Mouse (Mus musculus): ENCODE results near the gene Dtl. TPM values are rescaled to one million over a fixed set of nuclear protein-coding genes. Genes with fewer than 3 reads are reported as not detected.

Gene Dtl
- polyA plus RNA-seq, 1 experiment, result 13.7 TPM

GRCm38 (mm10) chr1:191498271-191498955 lies 76.9 kb downstream of the Dtl start:
- TF ChIP-seq POLR2A (IDR thresholded peaks at IDR 0.05; ENCODE audit: control insufficient read depth, extremely low read depth, insufficient read depth, low read length, poor library complexity), result no peak
- TF ChIP-seq CTCF (IDR thresholded peaks at IDR 0.05; ENCODE audit: borderline replicate concordance, control insufficient read depth, extremely low read depth, insufficient read depth, low read length, poor library complexity), result no peak
- Histone ChIP-seq H3K4me3 (ENCODE audit: control insufficient read depth, insufficient read depth, low read length) (no peak overlapping the region), H3K27me3 (ENCODE audit: control insufficient read depth, insufficient read depth, low read length) (no peaks in the 10 kb centered on the region), H3K27ac (ENCODE audit: control insufficient read depth, insufficient read depth, low read length) (no peak overlapping the region), H3K36me3 (ENCODE audit: control insufficient read depth, insufficient read depth, low read length) (no peaks in the 10 kb centered on the region), H3K4me1 (replicated peaks; ENCODE audit: control insufficient read depth, insufficient read depth, low read length) (peaks cover 34% of the 10 kb centered on the region)
- no peak for DNase-seq
- WGBS, result 80% methylated on average over 14 of the region's 14 CpGs

GRCm38 (mm10) chr1:191496676-191497075 lies 78.7 kb downstream of the Dtl start:
- Histone ChIP-seq H3K4me3 (ENCODE audit: control insufficient read depth, insufficient read depth, low read length) (no peak overlapping the region), H3K27ac (ENCODE audit: control insufficient read depth, insufficient read depth, low read length) (no peak overlapping the region), H3K36me3 (ENCODE audit: control insufficient read depth, insufficient read depth, low read length) (no peaks in the 10 kb centered on the region), H3K27me3 (ENCODE audit: control insufficient read depth, insufficient read depth, low read length) (no peaks in the 10 kb centered on the region), H3K4me1 (replicated peaks; ENCODE audit: control insufficient read depth, insufficient read depth, low read length) (peaks cover 34% of the 10 kb centered on the region)
- TF ChIP-seq CTCF (IDR thresholded peaks at IDR 0.05; ENCODE audit: borderline replicate concordance, control insufficient read depth, extremely low read depth, insufficient read depth, low read length, poor library complexity), result no peak
- no peak for TF ChIP-seq POLR2A (IDR thresholded peaks at IDR 0.05; ENCODE audit: control insufficient read depth, extremely low read depth, insufficient read depth, low read length, poor library complexity)
- no peak for DNase-seq
- 97% methylated on average over 1 of the region's 1 CpGs for WGBS

GRCm38 (mm10) chr1:191495051-191495467 lies 80.3 kb downstream of the Dtl start:
- Histone ChIP-seq H3K27me3 (ENCODE audit: control insufficient read depth, insufficient read depth, low read length) (no peaks in the 10 kb centered on the region), H3K36me3 (ENCODE audit: control insufficient read depth, insufficient read depth, low read length) (no peaks in the 10 kb centered on the region), H3K27ac (ENCODE audit: control insufficient read depth, insufficient read depth, low read length) (no peak overlapping the region), H3K4me1 (replicated peaks; ENCODE audit: control insufficient read depth, insufficient read depth, low read length) (peaks cover 32% of the 10 kb centered on the region), H3K4me3 (ENCODE audit: control insufficient read depth, insufficient read depth, low read length) (no peak overlapping the region)
- no peak for TF ChIP-seq CTCF (IDR thresholded peaks at IDR 0.05; ENCODE audit: borderline replicate concordance, control insufficient read depth, extremely low read depth, insufficient read depth, low read length, poor library complexity)
- no peak for DNase-seq
- 84% methylated on average over 10 of the region's 10 CpGs for WGBS

- WGBS, result 86% methylated on average over 2 of the region's 2 CpGs
- DNase-seq, result no peak
- peaks cover 27% of the 10 kb centered on the region for H3K4me1 ChIP-seq (replicated peaks; ENCODE audit: control insufficient read depth, insufficient read depth, low read length)
- H3K27me3 ChIP-seq (ENCODE audit: control insufficient read depth, insufficient read depth, low read length), result no peaks in the 10 kb centered on the region
- H3K36me3 ChIP-seq (ENCODE audit: control insufficient read depth, insufficient read depth, low read length), result no peaks in the 10 kb centered on the region
- no peak overlapping the region for H3K4me3 ChIP-seq (ENCODE audit: control insufficient read depth, insufficient read depth, low read length)
- no peak overlapping the region for H3K27ac ChIP-seq (ENCODE audit: control insufficient read depth, insufficient read depth, low read length)
- TF ChIP-seq CTCF (IDR thresholded peaks at IDR 0.05; ENCODE audit: borderline replicate concordance, control insufficient read depth, extremely low read depth, insufficient read depth, low read length, poor library complexity) (no peak), POLR2A (IDR thresholded peaks at IDR 0.05; ENCODE audit: control insufficient read depth, extremely low read depth, insufficient read depth, low read length, poor library complexity) (no peak)
Observed at GRCm38 (mm10) chr1:191494303-191494655, 81.1 kb downstream of the Dtl start.

- peaks cover 26% of the 10 kb centered on the region for H3K4me1 ChIP-seq (replicated peaks; ENCODE audit: control insufficient read depth, insufficient read depth, low read length)
- TF ChIP-seq CTCF (IDR thresholded peaks at IDR 0.05; ENCODE audit: borderline replicate concordance, control insufficient read depth, extremely low read depth, insufficient read depth, low read length, poor library complexity) (no peak), POLR2A (IDR thresholded peaks at IDR 0.05; ENCODE audit: control insufficient read depth, extremely low read depth, insufficient read depth, low read length, poor library complexity) (no peak)
- DNase-seq, result no peak
- no peaks in the 10 kb centered on the region for H3K27me3 ChIP-seq (ENCODE audit: control insufficient read depth, insufficient read depth, low read length)
- H3K36me3 ChIP-seq (ENCODE audit: control insufficient read depth, insufficient read depth, low read length), result no peaks in the 10 kb centered on the region
- WGBS, result 65% methylated on average over 13 of the region's 13 CpGs
- no peak overlapping the region for H3K27ac ChIP-seq (ENCODE audit: control insufficient read depth, insufficient read depth, low read length)
- no peak overlapping the region for H3K4me3 ChIP-seq (ENCODE audit: control insufficient read depth, insufficient read depth, low read length)
Observed at GRCm38 (mm10) chr1:191493476-191494302, 81.7 kb downstream of the Dtl start.

- DNase-seq, result no peak
- Histone ChIP-seq H3K36me3 (ENCODE audit: control insufficient read depth, insufficient read depth, low read length) (no peaks in the 10 kb centered on the region), H3K27me3 (ENCODE audit: control insufficient read depth, insufficient read depth, low read length) (no peaks in the 10 kb centered on the region), H3K27ac (ENCODE audit: control insufficient read depth, insufficient read depth, low read length) (no peak overlapping the region), H3K4me3 (ENCODE audit: control insufficient read depth, insufficient read depth, low read length) (no peak overlapping the region), H3K4me1 (replicated peaks; ENCODE audit: control insufficient read depth, insufficient read depth, low read length) (peaks cover 16% of the 10 kb centered on the region)
- WGBS, result 89% methylated on average over 7 of the region's 7 CpGs
- TF ChIP-seq CTCF (IDR thresholded peaks at IDR 0.05; ENCODE audit: borderline replicate concordance, control insufficient read depth, extremely low read depth, insufficient read depth, low read length, poor library complexity) (no peak), POLR2A (IDR thresholded peaks at IDR 0.05; ENCODE audit: control insufficient read depth, extremely low read depth, insufficient read depth, low read length, poor library complexity) (no peak)
Observed at GRCm38 (mm10) chr1:191490446-191490845, 84.9 kb downstream of the Dtl start.

Other genes starting within 250 kb of the Dtl start
- 17.2 and 17.8 TPM in 2 replicates for gene Tmem206, start 249.6 kb downstream of the Dtl start, polyA plus RNA-seq (2012; rRNA removed)
- 145 and 167 TPM in 2 replicates for gene Ppp2r5a, start 172.3 kb downstream of the Dtl start, polyA plus RNA-seq (2012; rRNA removed)
- gene Ints7, start 92 bp upstream of the Dtl start, polyA plus RNA-seq (2012; rRNA removed), result 62.2 and 71.0 TPM in 2 replicates
- 10.9 and 11.2 TPM in 2 replicates for gene Lpgat1, start 142.3 kb upstream of the Dtl start, polyA plus RNA-seq (2012; rRNA removed)
- gene Nek2, start 245.9 kb upstream of the Dtl start, polyA plus RNA-seq (2012; rRNA removed), result 14.9 and 24.3 TPM in 2 replicates

Data from thymus, adult 2 months (tissue).